Mouse (Mus musculus): Measurements from ENCODE around the gene Tcaim. TPM values are rescaled to one million over a fixed set of nuclear protein-coding genes. Genes with fewer than 3 reads are reported as not detected.
A peak's percentile ranks its signal among the peaks of the same experiment; 100 is the strongest.

Tcaim gene
- polyA plus RNA-seq, 1 experiment: 1.5 TPM

GRCm38 (mm10) chr9:122866192-122866591, 60.9 kb downstream of the Tcaim start:
- Histone ChIP-seq H3K4me3 (ENCODE audit: insufficient read depth, poor library complexity, severe bottlenecking) (peak overlapping the region; percentile 60), H3K79me3 (ENCODE audit: low read depth) (peaks cover 41% of the 10 kb centered on the region), H3K36me3 (ENCODE audit: control insufficient read depth, insufficient read depth) (peaks cover 11% of the 10 kb centered on the region), H3ac (ENCODE audit: control insufficient read depth, insufficient read length, low read depth) (no peak overlapping the region), H3K79me2 (ENCODE audit: control insufficient read depth, insufficient read depth) (peaks cover 48% of the 10 kb centered on the region), H3K27me3 (ENCODE audit: control insufficient read depth, insufficient read depth, insufficient read length) (peaks cover 3% of the 10 kb centered on the region)
- no peak for TF ChIP-seq FOSL1 (IDR thresholded peaks at IDR 0.05; ENCODE audit: insufficient read depth, low read length, poor library complexity, severe bottlenecking)
- TF ChIP-seq CEBPB (IDR thresholded peaks at IDR 0.05; ENCODE audit: low read depth): no peak
- TF ChIP-seq CTCF (IDR thresholded peaks at IDR 0.05; ENCODE audit: control insufficient read depth, insufficient read depth, insufficient read length): no peak
- TF ChIP-seq MYOG (IDR thresholded peaks at IDR 0.05; ENCODE audit: control insufficient read depth, extremely low read depth, insufficient read length): no peak
- TF ChIP-seq MAX (IDR thresholded peaks at IDR 0.05): no peak
- TF ChIP-seq MYOD1 (IDR thresholded peaks at IDR 0.05; ENCODE audit: control insufficient read depth, insufficient read length, low read depth): no peak
- TF ChIP-seq USF1 (IDR thresholded peaks at IDR 0.05; ENCODE audit: low read depth): no peak

GRCm38 (mm10) chr9:122872595-122872994, 67.3 kb downstream of the Tcaim start:
- no peaks in the 10 kb centered on the region for H3K79me2 ChIP-seq (ENCODE audit: control insufficient read depth, insufficient read depth)
- H3ac ChIP-seq (ENCODE audit: control insufficient read depth, insufficient read length, low read depth): no peak overlapping the region
- no peaks in the 10 kb centered on the region for H3K36me3 ChIP-seq (ENCODE audit: control insufficient read depth, insufficient read depth)
- TF ChIP-seq FOSL1 (IDR thresholded peaks at IDR 0.05; ENCODE audit: insufficient read depth, low read length, poor library complexity, severe bottlenecking) (no peak), USF1 (IDR thresholded peaks at IDR 0.05; ENCODE audit: low read depth) (no peak), MYOG (IDR thresholded peaks at IDR 0.05; ENCODE audit: control insufficient read depth, extremely low read depth, insufficient read length) (no peak)
- H3K27me3 ChIP-seq (ENCODE audit: control insufficient read depth, insufficient read depth, insufficient read length): peaks cover 3% of the 10 kb centered on the region
- no peak overlapping the region for H3K4me3 ChIP-seq (ENCODE audit: insufficient read depth, poor library complexity, severe bottlenecking)
- H3K79me3 ChIP-seq (ENCODE audit: low read depth): no peaks in the 10 kb centered on the region

GRCm38 (mm10) chr9:122874653-122875052, 69.3 kb downstream of the Tcaim start:
- H3K36me3 ChIP-seq (ENCODE audit: control insufficient read depth, insufficient read depth): no peaks in the 10 kb centered on the region
- no peaks in the 10 kb centered on the region for H3K79me2 ChIP-seq (ENCODE audit: control insufficient read depth, insufficient read depth)
- H3ac ChIP-seq (ENCODE audit: control insufficient read depth, insufficient read length, low read depth): no peak overlapping the region
- peaks cover 3% of the 10 kb centered on the region for H3K27me3 ChIP-seq (ENCODE audit: control insufficient read depth, insufficient read depth, insufficient read length)
- no peak for TF ChIP-seq FOSL1 (IDR thresholded peaks at IDR 0.05; ENCODE audit: insufficient read depth, low read length, poor library complexity, severe bottlenecking)
- no peak for TF ChIP-seq MYOD1 (IDR thresholded peaks at IDR 0.05; ENCODE audit: control insufficient read depth, insufficient read length, low read depth)
- no peak for TF ChIP-seq USF1 (IDR thresholded peaks at IDR 0.05; ENCODE audit: low read depth)
- TF ChIP-seq CEBPB (IDR thresholded peaks at IDR 0.05; ENCODE audit: low read depth): no peak
- no peak for TF ChIP-seq MYOG (IDR thresholded peaks at IDR 0.05; ENCODE audit: control insufficient read depth, extremely low read depth, insufficient read length)
- no peak for TF ChIP-seq CTCF (IDR thresholded peaks at IDR 0.05; ENCODE audit: control insufficient read depth, insufficient read depth, insufficient read length)
- no peak for TF ChIP-seq MAX (IDR thresholded peaks at IDR 0.05)
- H3K79me3 ChIP-seq (ENCODE audit: low read depth): no peaks in the 10 kb centered on the region
- no peak overlapping the region for H3K4me3 ChIP-seq (ENCODE audit: insufficient read depth, poor library complexity, severe bottlenecking)

GRCm38 (mm10) chr9:122875145-122875544, 69.8 kb downstream of the Tcaim start:
- Histone ChIP-seq H3K36me3 (ENCODE audit: control insufficient read depth, insufficient read depth) (no peaks in the 10 kb centered on the region), H3K79me3 (ENCODE audit: low read depth) (no peaks in the 10 kb centered on the region), H3K27me3 (ENCODE audit: control insufficient read depth, insufficient read depth, insufficient read length) (peaks cover 3% of the 10 kb centered on the region), H3K79me2 (ENCODE audit: control insufficient read depth, insufficient read depth) (no peaks in the 10 kb centered on the region), H3K4me3 (ENCODE audit: insufficient read depth, poor library complexity, severe bottlenecking) (no peak overlapping the region), H3ac (ENCODE audit: control insufficient read depth, insufficient read length, low read depth) (no peak overlapping the region)
- TF ChIP-seq MAX (IDR thresholded peaks at IDR 0.05): no peak
- TF ChIP-seq CEBPB (IDR thresholded peaks at IDR 0.05; ENCODE audit: low read depth): no peak
- TF ChIP-seq MYOD1 (IDR thresholded peaks at IDR 0.05; ENCODE audit: control insufficient read depth, insufficient read length, low read depth): no peak
- TF ChIP-seq FOSL1 (IDR thresholded peaks at IDR 0.05; ENCODE audit: insufficient read depth, low read length, poor library complexity, severe bottlenecking): no peak
- TF ChIP-seq USF1 (IDR thresholded peaks at IDR 0.05; ENCODE audit: low read depth): no peak
- no peak for TF ChIP-seq MYOG (IDR thresholded peaks at IDR 0.05; ENCODE audit: control insufficient read depth, extremely low read depth, insufficient read length)
- no peak for TF ChIP-seq CTCF (IDR thresholded peaks at IDR 0.05; ENCODE audit: control insufficient read depth, insufficient read depth, insufficient read length)

- Histone ChIP-seq H3K27me3 (ENCODE audit: control insufficient read depth, insufficient read depth, insufficient read length) (no peaks in the 10 kb centered on the region), H3ac (ENCODE audit: control insufficient read depth, insufficient read length, low read depth) (no peak within 1 kb of the TSS), H3K4me3 (ENCODE audit: insufficient read depth, poor library complexity, severe bottlenecking) (peak within 1 kb of the TSS; percentile 25), H3K36me3 (ENCODE audit: control insufficient read depth, insufficient read depth) (no peaks in the 10 kb centered on the region), H3K79me3 (ENCODE audit: low read depth) (no peaks in the 10 kb centered on the region), H3K79me2 (ENCODE audit: control insufficient read depth, insufficient read depth) (no peaks in the 10 kb centered on the region)
- no peak for TF ChIP-seq MYOD1 (IDR thresholded peaks at IDR 0.05; ENCODE audit: control insufficient read depth, insufficient read length, low read depth)
Observed at GRCm38 (mm10) chr9:122885385-122885784, 80.0 kb downstream of the Tcaim start, which contains the start of gene Zkscan7. Gene Zkscan7 (plus strand): TSS chr9:122885685.

Other genes starting within 250 kb of the Tcaim start
- not detected for gene Topaz1, start 58.2 kb upstream of the Tcaim start, polyA plus RNA-seq (2012; fragmentation: generic; extraction: Trizol)
- 0.16 TPM for gene Gm35549, start 38.5 kb downstream of the Tcaim start, polyA plus RNA-seq (2012; fragmentation: generic; extraction: Trizol)
- gene Zfp445, start 60.5 kb downstream of the Tcaim start, polyA plus RNA-seq (2012; fragmentation: generic; extraction: Trizol): 7.9 TPM
- gene Zkscan7, start 80.1 kb downstream of the Tcaim start, polyA plus RNA-seq (2012; fragmentation: generic; extraction: Trizol): 0.40 TPM
- gene Zfp105, start 117.5 kb downstream of the Tcaim start, polyA plus RNA-seq (2012; fragmentation: generic; extraction: Trizol): not detected
- 4.9 TPM for gene 1110059G10Rik, start 145.5 kb downstream of the Tcaim start, polyA plus RNA-seq (2012; fragmentation: generic; extraction: Trizol)
- 11.6 TPM for gene Kif15, start 145.5 kb downstream of the Tcaim start, polyA plus RNA-seq (2012; fragmentation: generic; extraction: Trizol)
- gene Tmem42, start 215.8 kb downstream of the Tcaim start, polyA plus RNA-seq (2012; fragmentation: generic; extraction: Trizol): 7.1 TPM
- 0.06 TPM for gene Tgm4, start 229.2 kb downstream of the Tcaim start, polyA plus RNA-seq (2012; fragmentation: generic; extraction: Trizol)

All from C2C12 (cell line).